Mouse (Mus musculus): ENCODE data around the gene Ppa1.

GRCm38 (mm10) chr10:61713601-61714000 is 65.2 kb downstream of the Ppa1 start:
- TF ChIP-seq EP300 (IDR thresholded peaks at IDR 0.05; ENCODE audit: low read length): no peak
- TF ChIP-seq MAX (IDR thresholded peaks at IDR 0.05; ENCODE audit: low read length): no peak
- no peak for TF ChIP-seq MAZ (IDR thresholded peaks at IDR 0.05; ENCODE audit: low read depth, low read length)
- TF ChIP-seq CTCF (conservative IDR thresholded peaks at IDR 0.05 in 1 of 2, IDR thresholded peaks at IDR 0.05 in 1 of 2; ENCODE audit: low read depth in 2 of 2, low read length in 2 of 2): no peak
- TF ChIP-seq POLR2A (IDR thresholded peaks at IDR 0.05; ENCODE audit: low read depth, low read length): no peak
- no peak for TF ChIP-seq NELFE (IDR thresholded peaks at IDR 0.05; ENCODE audit: low read depth, low read length)
- TF ChIP-seq JUND (conservative IDR thresholded peaks at IDR 0.05; ENCODE audit: low read depth, low read length): no peak
- no peak for TF ChIP-seq JUN (IDR thresholded peaks at IDR 0.05; ENCODE audit: insufficient read depth, low read depth, low read length)
- no peak for TF ChIP-seq ZNF384 (IDR thresholded peaks at IDR 0.05; ENCODE audit: low read depth, low read length)
- no peak for TF ChIP-seq ELF1 (IDR thresholded peaks at IDR 0.05; ENCODE audit: low read depth, low read length)

Measured in CH12.LX (cell line).